Mouse (Mus musculus) lung, embryonic 14.5 days (tissue): ENCODE results near the gene Pkib. TPM values are rescaled to one million over a fixed set of nuclear protein-coding genes. Genes with fewer than 3 reads are reported as not detected.
A peak's percentile ranks its signal among the peaks of the same experiment; 100 is the strongest.

Experiments
- ATAC-seq: fragments of 200-750 bp; cut with Nextera tagmentation; 2 replicates; pipeline ENCODE4 v1.8.0; 2017; ENCODE audit warnings: mild to moderate bottlenecking, moderate TSS enrichment, moderate library complexity; ENCODE audit not compliant: insufficient read depth
- DNase-seq: peaks from one replicate; pipeline ENCODE4 v3.0.0-alpha.2; 2015
- H3K27ac ChIP-seq: fragments of 300-500 bp; sonication (generic); 2 replicates; pipeline ENCODE4 v1.5.1; 2014; ENCODE audit warnings: low read depth, mild to moderate bottlenecking, moderate library complexity
- H3K27me3 ChIP-seq: fragments of 300-500 bp; sonication (generic); 2 replicates; pipeline ENCODE4 v1.6.1; 2014; ENCODE audit warnings: low read length, control low read depth; ENCODE audit not compliant: insufficient read depth
- H3K36me3 ChIP-seq: fragments of 300-500 bp; sonication (generic); 2 replicates; pipeline ENCODE4 v1.6.1; 2014; ENCODE audit warnings: control low read depth; ENCODE audit not compliant: insufficient read depth
- H3K4me1 ChIP-seq: fragments of 300-500 bp; sonication (generic); 2 replicates; pipeline ENCODE4 v1.6.1; 2014; ENCODE audit warnings: antibody characterized with exemption, control low read depth; ENCODE audit not compliant: insufficient read depth
- H3K4me2 ChIP-seq: fragments of 300-500 bp; sonication (generic); 2 replicates; pipeline ENCODE4 v1.6.1; 2014; ENCODE audit warnings: mild to moderate bottlenecking
- H3K4me3 ChIP-seq: fragments of 300-500 bp; sonication (generic); 2 replicates; pipeline ENCODE4 v1.5.1; 2014; ENCODE audit warnings: low read depth, low read length
- H3K9ac ChIP-seq: fragments of 300-500 bp; sonication (generic); 2 replicates; pipeline ENCODE4 v1.6.1; 2014
- H3K9me3 ChIP-seq: fragments of 300-500 bp; sonication (generic); 2 replicates; pipeline ENCODE4 v1.6.1; 2016; ENCODE audit warnings: low read depth, low read length, control low read depth
- CTCF ChIP-seq: IDR thresholded peaks from 2 replicates; pipeline ENCODE4 v1.5.1; 2016; ENCODE audit warnings: antibody characterized with exemption, low read depth
- WGBS: fragments of 180-500 bp; shearing (Covaris S2); extraction: QIAGEN DNeasy Blood & Tissue Kit; methylation state at CpG from one replicate; pipeline ENCODE4 v1.1.7; 2014; 5-methylcytosine and 5-hydroxymethylcytosine counted together
- polyA plus RNA-seq: library from polyadenylated mRNA; unstranded; fragments of >200 nt; fragmentation: Nextera tagmentation; extraction: Ambion mirVana; gene quantifications from 2 replicates; pipeline ENCODE4 v1.2.1, GENCODE M21; 2014

Pkib gene
- polyA plus RNA-seq, 1 experiment from 2014 or later = 1.4 TPM

DNA sequence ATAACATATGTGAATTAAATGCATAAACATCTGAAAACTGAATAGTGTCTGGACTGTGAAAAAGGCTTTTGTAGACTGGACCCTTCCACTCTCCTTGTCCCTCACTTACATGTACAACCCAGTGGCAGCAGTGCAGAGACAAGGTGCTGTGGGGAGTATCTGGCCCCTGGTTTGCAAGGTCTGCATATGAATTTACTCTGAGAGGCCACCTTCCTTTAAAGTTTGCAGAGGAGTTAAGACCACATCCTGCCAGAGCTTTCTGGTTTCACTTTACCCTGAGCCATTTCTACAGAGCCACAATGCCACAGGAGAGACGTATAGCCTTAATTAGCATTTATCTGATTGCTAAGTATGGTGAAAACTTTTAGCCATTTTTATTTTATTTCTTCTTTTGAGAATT is 121.6 kb downstream of the Pkib start:
- WGBS = 88% methylated on average over 1 of the region's 1 CpGs
- no peaks in the 10 kb centered on the region for H3K36me3 ChIP-seq
- no peaks in the 10 kb centered on the region for H3K4me1 ChIP-seq
- DNase-seq (no peak), ATAC-seq (no peak)
- H3K4me2 ChIP-seq = no peak overlapping the region
- no peak for TF ChIP-seq CTCF
- no peak overlapping the region for H3K27ac ChIP-seq
- no peaks in the 10 kb centered on the region for H3K9me3 ChIP-seq
- H3K9ac ChIP-seq = no peak overlapping the region
- no peaks in the 10 kb centered on the region for H3K27me3 ChIP-seq
- H3K4me3 ChIP-seq = no peak overlapping the region

DNA sequence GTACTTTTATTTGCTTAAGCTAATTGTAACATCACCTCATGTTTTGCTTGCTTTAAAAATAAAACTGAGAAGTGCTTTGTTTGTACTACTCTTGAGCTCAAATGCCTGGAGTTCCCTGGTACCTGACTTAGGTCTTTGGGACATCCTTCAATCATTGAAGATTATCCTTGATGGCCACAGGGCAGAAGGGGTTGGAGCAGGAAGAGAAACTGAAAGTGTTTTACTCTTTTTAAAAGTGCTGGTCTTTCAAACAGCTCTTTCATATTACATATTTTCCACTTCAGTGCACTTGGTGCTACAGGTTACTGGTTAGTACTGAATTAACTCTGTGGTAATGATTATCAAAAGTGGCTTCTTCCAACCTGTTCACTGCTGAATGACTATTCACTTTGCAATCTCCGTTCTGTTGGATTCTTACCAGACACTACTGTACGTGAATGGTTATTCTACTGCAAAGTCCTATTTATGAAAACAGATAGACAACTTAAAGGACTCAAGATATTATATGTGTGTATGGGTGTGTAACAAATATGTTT is 123.5 kb downstream of the Pkib start:
- H3K27ac ChIP-seq = no peak overlapping the region
- TF ChIP-seq CTCF = no peak
- H3K9me3 ChIP-seq = no peaks in the 10 kb centered on the region
- no peak for DNase-seq
- H3K4me1 ChIP-seq = no peaks in the 10 kb centered on the region
- 76% methylated on average over 2 of the region's 2 CpGs for WGBS
- no peak overlapping the region for H3K9ac ChIP-seq
- no peaks in the 10 kb centered on the region for H3K36me3 ChIP-seq
- no peaks in the 10 kb centered on the region for H3K27me3 ChIP-seq
- H3K4me2 ChIP-seq = no peak overlapping the region
- no peak for ATAC-seq
- no peak overlapping the region for H3K4me3 ChIP-seq

DNA sequence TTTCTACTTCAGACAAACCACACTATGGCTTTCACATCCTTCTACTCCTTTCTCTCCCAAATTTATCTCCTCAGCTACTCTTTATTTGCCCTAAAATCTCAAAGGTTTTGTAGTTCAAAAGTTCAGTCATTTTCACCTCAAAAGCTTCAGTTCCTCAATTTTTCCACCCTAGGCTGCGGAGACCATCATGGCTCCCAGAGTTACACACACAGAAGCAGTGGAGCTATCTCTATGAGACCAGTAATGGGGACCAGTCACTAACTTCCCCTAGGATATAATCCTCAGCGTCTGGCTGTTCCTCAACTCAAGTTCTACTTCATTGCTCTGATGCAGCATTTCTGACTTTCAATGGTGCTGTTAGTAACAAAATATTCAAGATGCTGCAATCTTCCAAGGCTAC is 127.2 kb downstream of the Pkib start:
- DNase-seq = no peak
- Histone ChIP-seq H3K27me3 (no peaks in the 10 kb centered on the region), H3K4me1 (no peaks in the 10 kb centered on the region), H3K27ac (no peak overlapping the region), H3K4me2 (no peak overlapping the region), H3K9ac (no peak overlapping the region), H3K36me3 (no peaks in the 10 kb centered on the region), H3K9me3 (no peaks in the 10 kb centered on the region), H3K4me3 (no peak overlapping the region)
- WGBS = 87% methylated on average over 2 of the region's 2 CpGs
- no peak for TF ChIP-seq CTCF
- ATAC-seq = no peak

DNA sequence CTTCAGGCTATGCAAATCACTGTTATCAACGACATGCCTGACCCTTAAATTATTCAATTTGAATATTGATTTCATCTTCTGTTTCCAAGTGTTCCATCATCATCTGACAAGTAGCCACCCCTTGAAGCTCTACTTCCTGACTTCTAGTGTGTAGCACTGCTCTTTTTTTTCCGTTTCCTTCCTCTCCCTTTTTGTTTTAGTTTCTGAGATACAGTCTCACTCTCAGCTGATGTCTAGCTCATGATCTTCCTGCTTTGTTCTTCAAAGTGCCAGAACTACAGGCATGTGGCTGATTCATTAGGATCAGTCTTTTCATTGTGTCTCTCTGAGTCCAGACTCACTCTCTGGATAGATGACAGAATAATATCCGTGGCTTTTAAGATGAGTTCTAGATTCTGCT is 128.9 kb downstream of the Pkib start:
- no peaks in the 10 kb centered on the region for H3K4me1 ChIP-seq
- H3K9me3 ChIP-seq = no peaks in the 10 kb centered on the region
- TF ChIP-seq CTCF = no peak
- 64% methylated on average over 3 of the region's 3 CpGs for WGBS
- H3K27ac ChIP-seq = no peak overlapping the region
- DNase-seq = no peak
- no peak for ATAC-seq
- no peak overlapping the region for H3K4me2 ChIP-seq
- H3K4me3 ChIP-seq = no peak overlapping the region
- no peak overlapping the region for H3K9ac ChIP-seq
- no peaks in the 10 kb centered on the region for H3K27me3 ChIP-seq
- no peaks in the 10 kb centered on the region for H3K36me3 ChIP-seq

DNA sequence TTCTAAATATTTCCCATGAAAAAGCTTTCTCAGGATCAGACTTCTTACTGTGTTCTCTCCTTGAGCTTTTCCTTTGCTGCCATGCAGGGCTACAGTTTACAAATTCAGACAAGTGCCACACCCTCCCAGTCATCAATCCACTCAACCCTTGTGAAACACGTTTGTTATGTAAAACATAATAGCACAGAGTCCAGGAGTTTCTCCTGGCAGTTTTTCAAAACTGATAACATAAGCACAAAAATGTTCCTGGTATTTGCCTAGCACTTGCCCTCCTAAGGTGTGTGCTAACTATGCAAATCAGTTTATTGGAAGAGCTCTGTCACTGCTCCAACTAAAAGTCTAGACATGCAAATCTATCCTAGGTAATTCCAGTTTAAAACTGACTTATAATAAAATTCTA is 131.3 kb downstream of the Pkib start:
- H3K9me3 ChIP-seq = no peaks in the 10 kb centered on the region
- 2% methylated on average over 1 of the region's 1 CpGs for WGBS
- H3K27ac ChIP-seq = no peak overlapping the region
- DNase-seq (peak; percentile 32), ATAC-seq (no peak)
- H3K27me3 ChIP-seq = no peaks in the 10 kb centered on the region
- no peaks in the 10 kb centered on the region for H3K4me1 ChIP-seq
- no peak overlapping the region for H3K4me2 ChIP-seq
- no peak overlapping the region for H3K4me3 ChIP-seq
- H3K36me3 ChIP-seq = no peaks in the 10 kb centered on the region
- TF ChIP-seq CTCF = no peak
- H3K9ac ChIP-seq = no peak overlapping the region

DNA sequence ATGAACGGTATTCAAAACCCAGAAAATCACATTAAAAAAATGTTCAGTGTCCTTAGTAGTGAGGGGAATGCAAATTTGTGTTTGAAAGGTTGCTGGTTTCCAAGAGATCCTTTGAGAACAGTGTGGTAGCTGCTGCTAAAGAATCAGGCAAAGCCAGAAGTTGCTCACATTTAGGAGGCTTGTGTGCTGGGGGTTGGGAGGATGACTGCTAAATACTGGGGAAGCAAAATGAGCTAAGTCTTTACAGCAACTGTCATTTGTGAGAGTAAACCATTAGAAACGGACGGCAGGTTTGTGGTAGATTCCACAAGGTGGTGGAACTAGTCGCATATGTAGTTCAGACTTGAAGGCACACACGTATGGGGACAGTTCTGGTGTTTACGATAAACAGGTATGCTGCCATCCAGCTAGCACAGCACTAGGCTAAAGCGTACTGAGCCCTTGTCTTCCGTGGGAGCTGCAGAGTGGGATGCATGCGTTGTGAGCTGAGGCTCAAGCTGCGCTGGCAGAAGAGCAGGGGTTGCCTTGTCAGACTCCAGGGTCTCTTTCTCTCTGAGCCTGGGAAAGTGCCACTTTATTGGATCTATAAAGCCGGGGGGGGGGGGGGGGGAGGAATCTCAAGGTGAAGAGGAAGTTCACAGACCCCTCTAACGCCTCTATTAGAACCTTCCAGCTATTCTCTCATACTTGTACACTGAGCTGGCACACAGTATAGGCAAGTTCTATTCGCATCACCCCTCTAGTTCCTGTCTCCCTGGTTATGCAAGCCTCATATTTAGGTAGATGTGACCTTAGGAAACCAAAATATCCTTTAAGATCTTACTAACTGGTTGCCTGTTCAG is 151.7 kb downstream of the Pkib start:
- peak; percentile 2 for DNase-seq
- Histone ChIP-seq H3K4me3 (no peak overlapping the region), H3K27me3 (no peaks in the 10 kb centered on the region), H3K9ac (no peak overlapping the region; the same call in 1 of the 2 replicates), H3K36me3 (no peaks in the 10 kb centered on the region), H3K4me2 (no peak overlapping the region), H3K9me3 (no peaks in the 10 kb centered on the region), H3K4me1 (peaks cover 3% of the 10 kb centered on the region; the same call in 1 of the 2 replicates), H3K27ac (no peak overlapping the region)
- no peak for TF ChIP-seq CTCF
- peak; percentile 63; the same call in 1 of the 2 replicates for ATAC-seq
- 46% methylated on average over 12 of the region's 13 CpGs for WGBS

DNA sequence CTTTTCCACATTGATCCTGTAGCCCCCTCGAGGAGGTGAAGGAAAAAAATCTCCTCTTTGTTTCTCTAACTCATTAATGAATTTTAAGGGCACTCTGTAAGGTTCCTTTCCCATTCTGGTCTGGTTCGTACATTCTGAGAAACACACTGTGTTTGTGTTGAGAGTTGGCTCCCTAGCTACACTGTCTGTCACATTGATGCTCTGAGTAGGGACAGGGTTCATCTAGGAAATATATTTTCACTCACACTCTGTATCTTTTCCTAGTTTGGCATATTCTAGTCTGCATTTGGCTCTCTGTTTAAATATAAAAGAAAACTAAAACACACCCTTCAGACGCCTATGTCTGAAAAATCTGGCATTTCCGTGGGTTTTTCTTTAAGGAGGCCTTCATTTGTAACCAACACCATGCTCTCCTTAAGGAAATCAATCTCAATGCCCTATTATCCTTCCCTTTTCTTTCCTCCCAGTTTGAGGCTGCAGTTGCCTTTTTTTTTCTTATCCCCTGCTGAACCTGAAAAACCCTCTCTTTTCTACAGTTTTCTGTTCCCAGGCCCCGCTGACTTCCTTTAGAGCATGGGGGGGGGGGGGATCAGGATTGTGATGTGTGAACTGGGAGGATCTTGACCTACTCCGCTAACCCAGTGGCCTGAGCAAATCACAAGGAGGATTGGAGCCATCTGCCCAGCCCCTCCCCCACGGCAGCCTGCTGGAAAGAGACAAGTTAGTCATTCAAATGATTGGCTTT is 152.5 kb downstream of the Pkib start:
- ATAC-seq = peak; percentile 91
- Histone ChIP-seq H3K9me3 (no peaks in the 10 kb centered on the region), H3K27ac (no peak overlapping the region), H3K9ac (no peak overlapping the region), H3K27me3 (no peaks in the 10 kb centered on the region), H3K4me3 (0 out of 2 replicates have a peak overlapping the region, but pooled peaks have one; percentile 2), H3K4me1 (peaks cover 3% of the 10 kb centered on the region; the same call in 1 of the 2 replicates), H3K4me2 (peak overlapping the region; percentile 42), H3K36me3 (no peaks in the 10 kb centered on the region)
- WGBS = 12% methylated on average over 7 of the region's 7 CpGs
- no peak for TF ChIP-seq CTCF
- peak; percentile 91 for DNase-seq
